Mouse (Mus musculus) erythroblast, embryonic 14.5 days (primary cell): Measurements from ENCODE around the gene Srgap1.

Experiments used
- GATA1 ChIP-seq: IDR thresholded peaks from 2 replicates; pipeline ENCODE4 v1.6.1; 2012; ENCODE audit warnings: low read length, inconsistent platforms, mixed read lengths
- TAL1 ChIP-seq: IDR thresholded peaks from 3 replicates; pipeline ENCODE4 v1.6.1; 2012; ENCODE audit warnings: low read length, inconsistent platforms, mixed read lengths

- no peak for TF ChIP-seq GATA1
- no peak for TF ChIP-seq TAL1
Measured at GRCm38 (mm10) chr10:121877906-121878305, 169.2 kb downstream of the Srgap1 start.
